Mouse (Mus musculus) heart, embryonic 14.5 days (tissue): Measurements from ENCODE around the gene Olfr132. TPM values are rescaled to one million over a fixed set of nuclear protein-coding genes. Genes with fewer than 3 reads are reported as not detected.
"Not testable (repeated sequence)": the region's sequence is repeated elsewhere in the genome, so short reads cannot be mapped to it uniquely, and the experiment has no call there.

Source experiments
- ATAC-seq: fragments of 200-750 bp; cut with Nextera tagmentation; 2 replicates; pipeline ENCODE4 v1.8.0; 2017; ENCODE audit warnings: low read depth, moderate TSS enrichment; ENCODE audit not compliant: insufficient number of reproducible peaks, insufficient read depth, low FRiP score
- H3K27ac ChIP-seq, 2 experiments: fragments of 200-500 bp in 1 of 2; fragments of 300-500 bp in 1 of 2; sonication (generic) in 1 of 2; replicated peaks in 1 of 2; 2 replicates each; pipeline ENCODE4 v1.5.1; 2012 to 2014; ENCODE audit warnings: low read depth in 2 of 2, low read length in 2 of 2, control low read depth in 1 of 2, mild to moderate bottlenecking in 1 of 2, mixed read lengths in 1 of 2; ENCODE audit not compliant: control insufficient read depth in 1 of 2, insufficient read depth in 1 of 2
- H3K27me3 ChIP-seq: fragments of 300-500 bp; sonication (generic); 2 replicates; pipeline ENCODE4 v1.6.1; 2014; ENCODE audit warnings: mild to moderate bottlenecking, low read length, control low read depth; ENCODE audit not compliant: control insufficient read depth, insufficient read depth
- H3K36me3 ChIP-seq: fragments of 300-500 bp; sonication (generic); 2 replicates; pipeline ENCODE4 v1.6.1; 2014; ENCODE audit warnings: mild to moderate bottlenecking, control low read depth, low read length, mixed read lengths; ENCODE audit not compliant: control insufficient read depth, insufficient read depth
- H3K4me1 ChIP-seq, 2 experiments: fragments of 200-500 bp in 1 of 2; fragments of 300-500 bp in 1 of 2; sonication (generic) in 1 of 2; 2 replicates each; pipeline ENCODE4 v1.6.1; 2012 to 2014; ENCODE audit warnings: low read length in 2 of 2, control low read depth in 1 of 2, mixed read lengths in 1 of 2; ENCODE audit not compliant: control insufficient read depth in 2 of 2, insufficient read depth in 2 of 2
- H3K4me2 ChIP-seq: fragments of 300-500 bp; sonication (generic); 2 replicates; pipeline ENCODE4 v1.6.1; 2014; ENCODE audit warnings: mild to moderate bottlenecking, low read length
- H3K4me3 ChIP-seq, 2 experiments: fragments of 200-500 bp in 1 of 2; fragments of 300-500 bp in 1 of 2; sonication (generic) in 1 of 2; 2 replicates each; pipeline ENCODE4 v1.5.1; 2012 to 2014; ENCODE audit warnings: low read length in 2 of 2, mild to moderate bottlenecking in 2 of 2, control low read depth in 1 of 2, low read depth in 1 of 2, moderate library complexity in 1 of 2; ENCODE audit not compliant: control insufficient read depth in 1 of 2, insufficient read depth in 1 of 2
- H3K9ac ChIP-seq: fragments of 300-500 bp; sonication (generic); 2 replicates; pipeline ENCODE4 v1.6.1; 2014; ENCODE audit warnings: mild to moderate bottlenecking, low read length
- H3K9me3 ChIP-seq: fragments of 300-500 bp; sonication (generic); 2 replicates; pipeline ENCODE4 v1.6.1; 2016; ENCODE audit warnings: low read length, control low read depth; ENCODE audit not compliant: control insufficient read depth
- WGBS: fragments of 180-500 bp; shearing (Covaris S2); extraction: QIAGEN DNeasy Blood & Tissue Kit; methylation state at CpG from one replicate; pipeline ENCODE4 v1.1.7; 2014; 5-methylcytosine and 5-hydroxymethylcytosine counted together
- polyA plus RNA-seq: library from polyadenylated mRNA; unstranded; fragments of >200 nt; fragmentation: Nextera tagmentation; extraction: Ambion mirVana; gene quantifications from 2 replicates; pipeline ENCODE4 v1.2.1, GENCODE M21; 2014

The Olfr132 gene
- not detected in 2 replicates for polyA plus RNA-seq

GRCm38 (mm10) chr17:38134426-38134825 is at the start of gene Olfr132:
Olfr132 (minus strand) TSS chr17:38134526.
- Histone ChIP-seq H3K36me3 (no peaks in the 10 kb centered on the region), H3K4me2 (no peak within 1 kb of the TSS), H3K9me3 (no peaks in the 10 kb centered on the region), H3K27me3 (no peaks in the 10 kb centered on the region), H3K9ac (no peak within 1 kb of the TSS), H3K4me1 (no peaks in the 10 kb centered on the region), H3K4me3 (no peak within 1 kb of the TSS), H3K27ac (no peak within 1 kb of the TSS)
- no peak for ATAC-seq
- 58% methylated on average over 1 of the region's 1 CpGs for WGBS

GRCm38 (mm10) chr17:38171088-38171487 is 36.8 kb upstream of the Olfr132 start, which contains the start of gene Olfr134:
Olfr134 (plus strand) TSS chr17:38171388.
- no peaks in the 10 kb centered on the region for H3K36me3 ChIP-seq
- H3K27me3 ChIP-seq, result no peaks in the 10 kb centered on the region
- H3K4me3 ChIP-seq, result no peak within 1 kb of the TSS
- 56% methylated on average over 3 of the region's 3 CpGs for WGBS
- H3K4me1 ChIP-seq, result no peaks in the 10 kb centered on the region
- no peak within 1 kb of the TSS for H3K27ac ChIP-seq
- 0 out of 2 replicates have a peak, but pooled peaks cover 6% of the 10 kb centered on the region for H3K9me3 ChIP-seq
- no peak within 1 kb of the TSS for H3K9ac ChIP-seq
- no peak for ATAC-seq
- H3K4me2 ChIP-seq, result no peak within 1 kb of the TSS

GRCm38 (mm10) chr17:38144981-38145380 is 10.7 kb upstream of the Olfr132 start, which contains the start of gene Olfr133:
Olfr133 (plus strand) TSS chr17:38145281.
- WGBS, result 56% methylated on average over 2 of the region's 2 CpGs

GRCm38 (mm10) chr17:38125371-38125770 is 9.0 kb downstream of the Olfr132 start:
- WGBS, result 72% methylated on average over 3 of the region's 3 CpGs
- H3K4me3 ChIP-seq, H3K4me2 ChIP-seq, ATAC-seq, H3K9ac ChIP-seq, H3K9me3 ChIP-seq, H3K4me1 ChIP-seq, H3K27me3 ChIP-seq, H3K27ac ChIP-seq, H3K36me3 ChIP-seq: not testable (repeated sequence)

More at GRCm38 (mm10) chr17:38144981-38145380, 10.7 kb upstream of the Olfr132 start, which contains the start of gene Olfr133:
- no peaks in the 10 kb centered on the region for H3K36me3 ChIP-seq
- no peak within 1 kb of the TSS for H3K4me3 ChIP-seq
- no peak within 1 kb of the TSS for H3K9ac ChIP-seq
- no peaks in the 10 kb centered on the region for H3K27me3 ChIP-seq
- no peak within 1 kb of the TSS for H3K4me2 ChIP-seq
- H3K4me1 ChIP-seq, result no peaks in the 10 kb centered on the region
- peaks cover 4% of the 10 kb centered on the region; the same call in 1 of the 2 replicates for H3K9me3 ChIP-seq
- ATAC-seq, result no peak
- H3K27ac ChIP-seq, result no peak within 1 kb of the TSS

GRCm38 (mm10) chr17:38124199-38124598 is 10.1 kb downstream of the Olfr132 start:
- not testable (repeated sequence) for H3K27ac ChIP-seq, H3K27me3 ChIP-seq, H3K9me3 ChIP-seq, H3K9ac ChIP-seq, ATAC-seq, H3K4me3 ChIP-seq, H3K4me2 ChIP-seq, H3K36me3 ChIP-seq, H3K4me1 ChIP-seq
- 38% methylated on average over 1 of the region's 1 CpGs for WGBS

- no peaks in the 10 kb centered on the region for H3K4me1 ChIP-seq
Measured at GRCm38 (mm10) chr17:38088593-38088992, 45.7 kb downstream of the Olfr132 start, which contains the start of gene Olfr131. Olfr131 (minus strand) TSS chr17:38088693.

GRCm38 (mm10) chr17:38082364-38082763 is 52.0 kb downstream of the Olfr132 start:
- 79% methylated on average over 4 of the region's 4 CpGs for WGBS
- Histone ChIP-seq H3K4me3 (no peak overlapping the region), H3K4me2 (no peak overlapping the region), H3K36me3 (no peaks in the 10 kb centered on the region), H3K27ac (no peak overlapping the region), H3K9ac (no peak overlapping the region), H3K27me3 (no peaks in the 10 kb centered on the region), H3K4me1 (no peaks in the 10 kb centered on the region), H3K9me3 (0 out of 2 replicates have a peak, but pooled peaks cover 5% of the 10 kb centered on the region)
- ATAC-seq, result no peak

More at GRCm38 (mm10) chr17:38088593-38088992, 45.7 kb downstream of the Olfr132 start, which contains the start of gene Olfr131:
- no peak within 1 kb of the TSS for H3K4me3 ChIP-seq
- H3K36me3 ChIP-seq, result no peaks in the 10 kb centered on the region
- no peaks in the 10 kb centered on the region for H3K27me3 ChIP-seq
- H3K9me3 ChIP-seq, result 0 out of 2 replicates have a peak, but pooled peaks cover 5% of the 10 kb centered on the region
- ATAC-seq, result no peak
- H3K4me2 ChIP-seq, result no peak within 1 kb of the TSS
- no peak within 1 kb of the TSS for H3K27ac ChIP-seq
- no peak within 1 kb of the TSS for H3K9ac ChIP-seq
